Mouse (Mus musculus): ENCODE measurements around the gene Aebp2. TPM values are rescaled to one million over a fixed set of nuclear protein-coding genes. Genes with fewer than 3 reads are reported as not detected.

Aebp2 gene
- polyA plus RNA-seq, 1 experiment from 2014 or later, result 11.3 TPM

GRCm38 (mm10) chr6:140613822-140614221, 8.6 kb upstream of the Aebp2 start:
- 79% methylated on average over 3 of the region's 3 CpGs for WGBS
- ATAC-seq (ENCODE audit: low FRiP score), result no peak
- Histone ChIP-seq H3K36me3 (replicated peaks; ENCODE audit: control insufficient read depth, insufficient read depth) (no peaks in the 10 kb centered on the region), H3K4me3 (replicated peaks; ENCODE audit: low read length) (no peak overlapping the region), H3K27ac (no peak overlapping the region), H3K27me3 (ENCODE audit: control insufficient read depth, insufficient read depth, low read length) (no peaks in the 10 kb centered on the region), H3K4me2 (replicated peaks) (no peak overlapping the region), H3K9ac (no peak overlapping the region), H3K9me3 (ENCODE audit: control insufficient read depth, low read length) (no peaks in the 10 kb centered on the region), H3K4me1 (replicated peaks; ENCODE audit: control insufficient read depth, insufficient read depth, low read length) (no peaks in the 10 kb centered on the region)
- DNase-seq (ENCODE audit: low spot score), result no peak

GRCm38 (mm10) chr6:140614711-140615110, 7.8 kb upstream of the Aebp2 start:
- WGBS, result 94% methylated on average over 11 of the region's 11 CpGs
- Histone ChIP-seq H3K27me3 (ENCODE audit: control insufficient read depth, insufficient read depth, low read length) (no peaks in the 10 kb centered on the region), H3K27ac (no peak overlapping the region), H3K4me1 (replicated peaks; ENCODE audit: control insufficient read depth, insufficient read depth, low read length) (no peaks in the 10 kb centered on the region), H3K36me3 (replicated peaks; ENCODE audit: control insufficient read depth, insufficient read depth) (no peaks in the 10 kb centered on the region), H3K4me3 (replicated peaks; ENCODE audit: low read length) (no peak overlapping the region), H3K4me2 (replicated peaks) (no peak overlapping the region), H3K9ac (no peak overlapping the region), H3K9me3 (ENCODE audit: control insufficient read depth, low read length) (no peaks in the 10 kb centered on the region)
- ATAC-seq (ENCODE audit: low FRiP score) (no peak), DNase-seq (ENCODE audit: low spot score) (no peak)

GRCm38 (mm10) chr6:140620531-140621349, 1.7 kb upstream of the Aebp2 start:
- ATAC-seq (ENCODE audit: low FRiP score) (no peak), DNase-seq (ENCODE audit: low spot score) (no peak)
- Histone ChIP-seq H3K9ac (no peak overlapping the region), H3K27me3 (ENCODE audit: control insufficient read depth, insufficient read depth, low read length) (no peaks in the 10 kb centered on the region), H3K4me3 (replicated peaks; ENCODE audit: low read length) (no peak overlapping the region), H3K27ac (no peak overlapping the region), H3K4me2 (replicated peaks) (no peak overlapping the region), H3K9me3 (ENCODE audit: control insufficient read depth, low read length) (no peaks in the 10 kb centered on the region), H3K4me1 (replicated peaks; ENCODE audit: control insufficient read depth, insufficient read depth, low read length) (peaks cover 12% of the 10 kb centered on the region), H3K36me3 (replicated peaks; ENCODE audit: control insufficient read depth, insufficient read depth) (no peaks in the 10 kb centered on the region)
- 66% methylated on average over 13 of the region's 13 CpGs for WGBS

GRCm38 (mm10) chr6:140621622-140622021, 841 bp upstream of the Aebp2 start:
- Histone ChIP-seq H3K9me3 (ENCODE audit: control insufficient read depth, low read length) (no peaks in the 10 kb centered on the region), H3K4me3 (replicated peaks; ENCODE audit: low read length) (no peak overlapping the region), H3K27ac (no peak overlapping the region), H3K36me3 (replicated peaks; ENCODE audit: control insufficient read depth, insufficient read depth) (no peaks in the 10 kb centered on the region), H3K27me3 (ENCODE audit: control insufficient read depth, insufficient read depth, low read length) (no peaks in the 10 kb centered on the region), H3K4me1 (replicated peaks; ENCODE audit: control insufficient read depth, insufficient read depth, low read length) (peaks cover 20% of the 10 kb centered on the region), H3K4me2 (replicated peaks) (no peak overlapping the region), H3K9ac (no peak overlapping the region)
- no peak for ATAC-seq (ENCODE audit: low FRiP score)
- whole genome bisulfite sequencing, result 95% methylated on average over 1 of the region's 1 CpGs
- no peak for DNase-seq (ENCODE audit: low spot score)

GRCm38 (mm10) chr6:140623226-140624095, 998 bp downstream of the Aebp2 start:
- H3K4me2 ChIP-seq (replicated peaks), result peak overlapping the region; percentile 67
- H3K27ac ChIP-seq, result peak overlapping the region; percentile 97
- ATAC-seq (ENCODE audit: low FRiP score), result peak; percentile 93
- WGBS, result under 1% methylated on average over 102 of the region's 117 CpGs
- H3K4me1 ChIP-seq (replicated peaks; ENCODE audit: control insufficient read depth, insufficient read depth, low read length), result peaks cover 36% of the 10 kb centered on the region
- H3K9me3 ChIP-seq (ENCODE audit: control insufficient read depth, low read length), result no peaks in the 10 kb centered on the region
- H3K9ac ChIP-seq, result peak overlapping the region; percentile 99
- DNase-seq (ENCODE audit: low spot score), result peak; percentile 95
- H3K4me3 ChIP-seq (replicated peaks; ENCODE audit: low read length), result peak overlapping the region; percentile 100
- H3K27me3 ChIP-seq (ENCODE audit: control insufficient read depth, insufficient read depth, low read length), result no peaks in the 10 kb centered on the region
- no peaks in the 10 kb centered on the region for H3K36me3 ChIP-seq (replicated peaks; ENCODE audit: control insufficient read depth, insufficient read depth)

GRCm38 (mm10) chr6:140624096-140625051, 1.9 kb downstream of the Aebp2 start:
- peak overlapping the region; percentile 99 for H3K9ac ChIP-seq
- peak overlapping the region; percentile 67 for H3K4me2 ChIP-seq (replicated peaks)
- WGBS, result under 1% methylated on average over 69 of the region's 80 CpGs
- H3K4me1 ChIP-seq (replicated peaks; ENCODE audit: control insufficient read depth, insufficient read depth, low read length), result peaks cover 40% of the 10 kb centered on the region
- peak overlapping the region; percentile 97 for H3K27ac ChIP-seq
- no peaks in the 10 kb centered on the region for H3K27me3 ChIP-seq (ENCODE audit: control insufficient read depth, insufficient read depth, low read length)
- ATAC-seq (ENCODE audit: low FRiP score), result peak; percentile 37
- DNase-seq (ENCODE audit: low spot score), result no peak
- H3K36me3 ChIP-seq (replicated peaks; ENCODE audit: control insufficient read depth, insufficient read depth), result no peaks in the 10 kb centered on the region
- H3K4me3 ChIP-seq (replicated peaks; ENCODE audit: low read length), result peak overlapping the region; percentile 100
- no peaks in the 10 kb centered on the region for H3K9me3 ChIP-seq (ENCODE audit: control insufficient read depth, low read length)

GRCm38 (mm10) chr6:140629176-140629859, 6.9 kb downstream of the Aebp2 start:
- no peak overlapping the region for H3K4me3 ChIP-seq (replicated peaks; ENCODE audit: low read length)
- H3K4me1 ChIP-seq (replicated peaks; ENCODE audit: control insufficient read depth, insufficient read depth, low read length), result peaks cover 50% of the 10 kb centered on the region
- peaks cover 9% of the 10 kb centered on the region for H3K36me3 ChIP-seq (replicated peaks; ENCODE audit: control insufficient read depth, insufficient read depth)
- H3K27me3 ChIP-seq (ENCODE audit: control insufficient read depth, insufficient read depth, low read length), result no peaks in the 10 kb centered on the region
- H3K9ac ChIP-seq, result no peak overlapping the region
- H3K9me3 ChIP-seq (ENCODE audit: control insufficient read depth, low read length), result no peaks in the 10 kb centered on the region
- no peak overlapping the region for H3K27ac ChIP-seq
- WGBS, result 82% methylated on average over 4 of the region's 4 CpGs
- DNase-seq (ENCODE audit: low spot score), result no peak
- H3K4me2 ChIP-seq (replicated peaks), result no peak overlapping the region
- ATAC-seq (ENCODE audit: low FRiP score), result no peak

GRCm38 (mm10) chr6:140630306-140630705, 7.8 kb downstream of the Aebp2 start:
- no peaks in the 10 kb centered on the region for H3K9me3 ChIP-seq (ENCODE audit: control insufficient read depth, low read length)
- no peak overlapping the region for H3K4me3 ChIP-seq (replicated peaks; ENCODE audit: low read length)
- no peak for ATAC-seq (ENCODE audit: low FRiP score)
- no peak overlapping the region for H3K27ac ChIP-seq
- WGBS, result 60% methylated on average over 4 of the region's 4 CpGs
- no peaks in the 10 kb centered on the region for H3K27me3 ChIP-seq (ENCODE audit: control insufficient read depth, insufficient read depth, low read length)
- peaks cover 47% of the 10 kb centered on the region for H3K4me1 ChIP-seq (replicated peaks; ENCODE audit: control insufficient read depth, insufficient read depth, low read length)
- DNase-seq (ENCODE audit: low spot score), result no peak
- peaks cover 14% of the 10 kb centered on the region for H3K36me3 ChIP-seq (replicated peaks; ENCODE audit: control insufficient read depth, insufficient read depth)
- no peak overlapping the region for H3K4me2 ChIP-seq (replicated peaks)
- H3K9ac ChIP-seq, result no peak overlapping the region

All from hindbrain, embryonic 14.5 days (tissue).